Mouse (Mus musculus): ENCODE data around the gene Lgr4. TPM values are rescaled to one million over a fixed set of nuclear protein-coding genes. Genes with fewer than 3 reads are reported as not detected.
A peak's percentile ranks its signal among the peaks of the same experiment; 100 is the strongest.

Lgr4 gene
- total and polyA plus RNA-seq, 2 experiments = 16.9 to 53.9 TPM

DNA sequence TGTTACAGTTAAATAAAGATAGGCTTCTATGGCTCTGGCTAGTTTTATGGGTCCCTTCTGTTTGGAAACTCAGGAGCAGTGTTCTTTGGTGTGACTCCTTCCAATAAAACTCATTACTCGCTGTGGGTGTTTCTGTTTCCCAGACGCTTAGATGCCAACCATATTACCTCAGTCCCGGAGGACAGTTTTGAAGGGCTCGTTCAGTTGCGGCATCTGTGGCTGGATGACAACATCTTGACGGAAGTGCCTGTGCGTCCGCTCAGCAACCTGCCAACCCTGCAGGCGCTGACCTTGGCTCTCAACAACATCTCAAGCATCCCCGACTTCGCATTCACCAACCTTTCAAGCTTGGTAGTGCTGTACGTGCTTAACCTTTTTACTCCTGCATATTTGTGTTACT lies 79.0 kb downstream of the Lgr4 start:
- H3K79me2 ChIP-seq (ENCODE audit: control insufficient read depth, insufficient read depth, low read length) = no peaks in the 10 kb centered on the region; the same call in 1 of the 2 replicates
- H3K4me3 ChIP-seq (ENCODE audit: insufficient read depth, low read depth, low read length) = no peak overlapping the region
- H3K9ac ChIP-seq (ENCODE audit: low read depth, low read length) = no peak overlapping the region
- H3K27me3 ChIP-seq (ENCODE audit: control insufficient read depth, insufficient read depth, low read length) = no peaks in the 10 kb centered on the region
- TF ChIP-seq CTCF (IDR thresholded peaks at IDR 0.05; ENCODE audit: low read depth, low read length) (no peak), POLR2A (IDR thresholded peaks at IDR 0.05; ENCODE audit: extremely low read depth, insufficient read depth, low read length) (no peak)
- no peaks in the 10 kb centered on the region; the same call in 1 of the 2 replicates for H3K4me1 ChIP-seq (ENCODE audit: control insufficient read depth, insufficient read depth, low read length)
- 87% methylated on average over 12 of the region's 12 CpGs for WGBS
- no peak for DNase-seq (ENCODE audit: extremely low read depth, low read depth, low spot score)
- H3K36me3 ChIP-seq (ENCODE audit: control insufficient read depth, insufficient read depth, low read length) = peaks cover 17% of the 10 kb centered on the region
- H3K27ac ChIP-seq (replicated peaks; ENCODE audit: insufficient read depth, low read depth, low read length) = no peak overlapping the region

DNA sequence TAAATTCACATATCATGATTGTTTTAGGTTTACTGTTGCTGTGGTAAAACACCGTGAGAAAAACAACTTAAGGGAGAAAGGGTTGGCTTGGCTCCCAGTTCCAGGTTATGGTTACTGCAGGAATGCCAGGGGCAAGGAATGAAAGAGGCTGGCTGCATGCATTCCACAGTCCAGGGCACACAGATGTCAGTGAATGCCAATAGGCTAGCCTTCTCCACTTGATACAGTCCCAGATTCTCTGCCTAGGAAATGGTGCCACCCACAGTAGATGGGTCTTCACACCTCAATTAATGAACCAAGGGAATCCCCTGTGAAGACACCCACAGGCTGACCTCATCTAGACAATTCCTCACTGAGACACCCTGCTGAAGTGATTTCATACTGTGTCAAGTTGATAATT lies 87.2 kb downstream of the Lgr4 start:
- no peaks in the 10 kb centered on the region for H3K27me3 ChIP-seq (ENCODE audit: control insufficient read depth, insufficient read depth, low read length)
- 47% methylated on average over 1 of the region's 1 CpGs for WGBS
- TF ChIP-seq CTCF (IDR thresholded peaks at IDR 0.05; ENCODE audit: low read depth, low read length) = no peak
- TF ChIP-seq POLR2A (IDR thresholded peaks at IDR 0.05; ENCODE audit: extremely low read depth, insufficient read depth, low read length) = no peak
- no peaks in the 10 kb centered on the region for H3K79me2 ChIP-seq (ENCODE audit: control insufficient read depth, insufficient read depth, low read length)
- no peak overlapping the region; the same call in 1 of the 2 replicates for H3K27ac ChIP-seq (replicated peaks; ENCODE audit: insufficient read depth, low read depth, low read length)
- no peak overlapping the region for H3K9ac ChIP-seq (ENCODE audit: low read depth, low read length)
- peaks cover 7% of the 10 kb centered on the region for H3K4me1 ChIP-seq (ENCODE audit: control insufficient read depth, insufficient read depth, low read length)
- H3K4me3 ChIP-seq (ENCODE audit: insufficient read depth, low read depth, low read length) = no peak overlapping the region
- peaks cover 44% of the 10 kb centered on the region for H3K36me3 ChIP-seq (ENCODE audit: control insufficient read depth, insufficient read depth, low read length)
- DNase-seq (ENCODE audit: extremely low read depth, low read depth, low spot score) = no peak

- WGBS = 36% methylated on average over 3 of the region's 3 CpGs
- peaks cover 44% of the 10 kb centered on the region for H3K36me3 ChIP-seq (ENCODE audit: control insufficient read depth, insufficient read depth, low read length)
- H3K9ac ChIP-seq (ENCODE audit: low read depth, low read length) = no peak overlapping the region
- H3K27me3 ChIP-seq (ENCODE audit: control insufficient read depth, insufficient read depth, low read length) = no peaks in the 10 kb centered on the region
- no peaks in the 10 kb centered on the region for H3K79me2 ChIP-seq (ENCODE audit: control insufficient read depth, insufficient read depth, low read length)
- TF ChIP-seq POLR2A (IDR thresholded peaks at IDR 0.05; ENCODE audit: extremely low read depth, insufficient read depth, low read length) (no peak), CTCF (IDR thresholded peaks at IDR 0.05; ENCODE audit: low read depth, low read length) (no peak)
- H3K4me1 ChIP-seq (ENCODE audit: control insufficient read depth, insufficient read depth, low read length) = peaks cover 7% of the 10 kb centered on the region
- H3K4me3 ChIP-seq (ENCODE audit: insufficient read depth, low read depth, low read length) = no peak overlapping the region
- no peak overlapping the region for H3K27ac ChIP-seq (replicated peaks; ENCODE audit: insufficient read depth, low read depth, low read length)
- DNase-seq (ENCODE audit: extremely low read depth, low read depth, low spot score) = peak; percentile 70
These were observed 87.7 kb downstream of the Lgr4 start for GRCm38 (mm10) chr2:110005164-110005563.

GRCm38 (mm10) chr2:110005596-110006239 lies 88.3 kb downstream of the Lgr4 start:
- no peak for DNase-seq (ENCODE audit: extremely low read depth, low read depth, low spot score)
- WGBS = 46% methylated on average over 3 of the region's 3 CpGs
- no peak overlapping the region for H3K27ac ChIP-seq (replicated peaks; ENCODE audit: insufficient read depth, low read depth, low read length)
- H3K79me2 ChIP-seq (ENCODE audit: control insufficient read depth, insufficient read depth, low read length) = no peaks in the 10 kb centered on the region
- H3K4me1 ChIP-seq (ENCODE audit: control insufficient read depth, insufficient read depth, low read length) = peaks cover 7% of the 10 kb centered on the region
- no peak overlapping the region for H3K4me3 ChIP-seq (ENCODE audit: insufficient read depth, low read depth, low read length)
- no peak overlapping the region for H3K9ac ChIP-seq (ENCODE audit: low read depth, low read length)
- H3K36me3 ChIP-seq (ENCODE audit: control insufficient read depth, insufficient read depth, low read length) = peaks cover 42% of the 10 kb centered on the region
- no peaks in the 10 kb centered on the region for H3K27me3 ChIP-seq (ENCODE audit: control insufficient read depth, insufficient read depth, low read length)
- TF ChIP-seq CTCF (IDR thresholded peaks at IDR 0.05; ENCODE audit: low read depth, low read length) = no peak

DNA sequence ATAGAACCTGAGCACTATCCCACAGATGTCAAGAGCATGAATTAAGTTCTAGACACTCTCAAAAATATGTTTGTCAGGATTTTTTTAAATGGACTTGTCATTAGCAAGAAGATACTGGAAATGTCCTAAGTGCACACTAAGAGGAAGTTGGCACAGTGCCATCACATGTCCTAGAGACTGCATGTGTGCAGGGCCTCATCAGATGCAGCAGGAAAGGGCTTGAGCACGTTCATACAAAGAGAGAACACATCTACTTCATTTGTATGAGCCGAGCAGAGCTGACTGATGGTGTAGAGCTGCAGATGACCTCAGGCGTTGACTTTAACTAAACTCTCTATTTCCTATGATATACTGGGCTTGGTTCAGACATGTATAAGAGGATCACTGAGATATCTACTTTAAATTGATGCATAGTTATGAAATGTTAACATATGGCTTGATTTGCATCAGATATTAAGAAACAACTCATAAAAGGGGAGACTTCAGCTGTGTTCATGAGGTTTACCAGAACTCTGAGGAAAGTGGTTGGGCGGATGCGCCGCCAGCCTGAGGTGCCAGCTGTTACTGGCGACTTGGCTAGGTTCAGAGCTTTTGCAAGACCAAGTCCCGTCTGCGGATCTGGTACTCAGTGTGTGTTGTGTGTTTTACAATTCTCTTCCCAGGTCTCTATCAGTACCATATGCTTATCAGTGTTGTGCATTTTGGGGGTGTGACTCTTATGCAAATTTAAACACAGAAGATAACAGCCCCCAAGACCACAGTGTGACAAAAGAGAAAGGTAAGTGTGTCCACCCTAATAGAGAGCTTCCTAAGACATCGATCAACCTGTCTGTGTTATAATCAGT lies 90.2 kb downstream of the Lgr4 start:
- Histone ChIP-seq H3K79me2 (ENCODE audit: control insufficient read depth, insufficient read depth, low read length) (no peaks in the 10 kb centered on the region), H3K27me3 (ENCODE audit: control insufficient read depth, insufficient read depth, low read length) (no peaks in the 10 kb centered on the region), H3K36me3 (ENCODE audit: control insufficient read depth, insufficient read depth, low read length) (peaks cover 46% of the 10 kb centered on the region), H3K4me3 (ENCODE audit: insufficient read depth, low read depth, low read length) (no peak overlapping the region), H3K4me1 (ENCODE audit: control insufficient read depth, insufficient read depth, low read length) (peaks cover 7% of the 10 kb centered on the region), H3K27ac (replicated peaks; ENCODE audit: insufficient read depth, low read depth, low read length) (no peak overlapping the region), H3K9ac (ENCODE audit: low read depth, low read length) (no peak overlapping the region)
- DNase-seq (ENCODE audit: extremely low read depth, low read depth, low spot score) = peak; percentile 33
- TF ChIP-seq CTCF (IDR thresholded peaks at IDR 0.05; ENCODE audit: low read depth, low read length) (no peak), POLR2A (IDR thresholded peaks at IDR 0.05; ENCODE audit: extremely low read depth, insufficient read depth, low read length) (no peak)
- WGBS = 73% methylated on average over 10 of the region's 10 CpGs

DNA sequence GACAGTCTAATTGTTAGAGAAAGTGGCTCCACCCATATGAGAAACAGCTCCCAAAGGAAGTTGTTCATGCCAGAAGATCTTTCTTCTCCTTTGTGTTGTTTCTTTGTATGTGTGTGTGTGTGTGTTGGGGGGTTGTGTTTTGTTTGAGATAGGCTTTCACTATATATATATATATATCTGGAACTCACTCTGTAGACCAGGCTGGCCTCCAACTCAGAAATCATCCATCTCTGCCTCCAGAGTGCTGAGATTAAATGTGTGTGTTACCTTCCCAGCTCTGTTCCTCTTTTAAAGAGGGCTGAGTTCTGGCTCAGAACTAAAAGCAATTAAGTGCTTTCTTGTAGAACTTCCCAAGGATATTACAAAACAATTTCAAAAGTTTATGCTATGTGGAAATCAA lies 92.0 kb downstream of the Lgr4 start:
- H3K79me2 ChIP-seq (ENCODE audit: control insufficient read depth, insufficient read depth, low read length) = no peaks in the 10 kb centered on the region
- no peaks in the 10 kb centered on the region for H3K27me3 ChIP-seq (ENCODE audit: control insufficient read depth, insufficient read depth, low read length)
- no peak overlapping the region for H3K9ac ChIP-seq (ENCODE audit: low read depth, low read length)
- H3K36me3 ChIP-seq (ENCODE audit: control insufficient read depth, insufficient read depth, low read length) = peaks cover 44% of the 10 kb centered on the region
- peaks cover 7% of the 10 kb centered on the region for H3K4me1 ChIP-seq (ENCODE audit: control insufficient read depth, insufficient read depth, low read length)
- no peak overlapping the region for H3K4me3 ChIP-seq (ENCODE audit: insufficient read depth, low read depth, low read length)
- H3K27ac ChIP-seq (replicated peaks; ENCODE audit: insufficient read depth, low read depth, low read length) = no peak overlapping the region
- TF ChIP-seq CTCF (IDR thresholded peaks at IDR 0.05; ENCODE audit: low read depth, low read length) = no peak
- TF ChIP-seq POLR2A (IDR thresholded peaks at IDR 0.05; ENCODE audit: extremely low read depth, insufficient read depth, low read length) = no peak
- no peak for DNase-seq (ENCODE audit: extremely low read depth, low read depth, low spot score)

Measured in liver, adult 2 months (tissue).